Mouse (Mus musculus): ENCODE data around the gene Gm20843. TPM values are rescaled to one million over a fixed set of nuclear protein-coding genes. Genes with fewer than 3 reads are reported as not detected.

Gm20843 gene
- not detected in 2 replicates for polyA plus RNA-seq (2015; fragmentation: Nextera tagmentation; extraction: Ambion mirVana)

GRCm38 (mm10) chrY:72247018-72247417 lies at the start of gene Gm20843:
Gm20843 (minus strand) TSS chrY:72247118.

